Mouse (Mus musculus) olfactory bulb, adult 2 months (tissue): ENCODE measurements at regions not wholly inside any gene's neighbourhood (a gene's known extent, or its start where the extent isn't known, plus 50 kb on each side); places are given as distances from the start of the nearest gene placed in this dataset.

ENCODE experiments used
- CTCF ChIP-seq: fragments of 200-500 bp; IDR thresholded peaks from 2 replicates; pipeline ENCODE4 v1.5.1; 2012; ENCODE audit warnings: low read depth, mild to moderate bottlenecking, low read length, moderate library complexity; ENCODE audit not compliant: insufficient read depth
- POLR2A ChIP-seq: fragments of 200-500 bp; IDR thresholded peaks from 2 replicates; pipeline ENCODE4 v1.6.1; 2012; ENCODE audit warnings: mild to moderate bottlenecking, low read depth, low read length, moderate library complexity; ENCODE audit not compliant: insufficient read depth

GRCm38 (mm10) chr4:84191303-84191702, 483.8 kb downstream of the Bnc2 start:
- TF ChIP-seq CTCF (no peak), POLR2A (no peak)
